Mouse (Mus musculus) adipocyte (in vitro differentiated cells): ENCODE data around the gene Nudt22.

Source experiments
- DNase-seq: peaks from one replicate; pipeline ENCODE4 v3.0.0-alpha.2; 2016; ENCODE audit warnings: low spot score

Gene Nudt22

GRCm38 (mm10) chr19:6977759-6978638, 17.9 kb downstream of the Nudt22 start:
- no peak for DNase-seq

- DNase-seq = peak; percentile 89
Observed at GRCm38 (mm10) chr19:6975537-6976521, 20.1 kb downstream of the Nudt22 start, which contains the start of gene Plcb3. TSS of gene Plcb3 (minus strand) at chr19:6976470.

- peak; percentile 90 for DNase-seq
Observed at GRCm38 (mm10) chr19:6974211-6975205, 21.4 kb downstream of the Nudt22 start, which contains the start of gene Ppp1r14b. TSS of gene Ppp1r14b (plus strand) at chr19:6974968.

- no peak for DNase-seq
Observed at GRCm38 (mm10) chr19:6973581-6974190, 22.2 kb downstream of the Nudt22 start.

DNA sequence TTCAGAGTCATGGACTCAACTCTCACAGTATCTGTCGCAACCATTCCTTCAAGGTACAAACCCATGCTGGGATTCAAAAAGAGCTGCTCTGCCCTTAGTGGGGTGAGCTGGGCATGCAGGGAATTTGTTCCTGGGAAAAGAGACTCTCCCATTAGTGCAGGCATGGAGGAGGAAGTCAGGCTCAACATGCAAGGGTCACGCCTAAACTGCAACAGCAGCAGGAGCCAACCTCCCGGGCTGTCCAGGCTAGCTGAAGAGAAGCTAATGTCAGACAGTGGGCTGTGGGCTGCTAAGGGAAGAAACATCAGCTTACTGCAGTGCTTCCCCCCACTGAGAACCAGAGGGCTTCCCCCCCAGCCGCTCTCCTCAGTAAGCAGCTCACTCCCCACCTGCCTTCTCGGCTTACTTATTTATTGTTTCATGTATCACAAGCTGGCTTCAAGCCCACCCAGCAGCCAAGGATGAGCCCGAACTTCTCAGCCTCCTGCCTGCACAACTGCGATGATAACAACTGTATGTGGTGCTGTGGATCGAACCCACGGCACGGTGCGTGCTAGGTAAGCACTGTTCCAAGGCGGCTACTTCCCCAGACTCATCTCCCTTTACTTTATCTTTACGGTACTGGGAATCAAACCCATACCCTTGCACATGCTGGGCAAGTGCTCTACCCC, 23.5 kb downstream of the Nudt22 start:
- no peak for DNase-seq

DNA sequence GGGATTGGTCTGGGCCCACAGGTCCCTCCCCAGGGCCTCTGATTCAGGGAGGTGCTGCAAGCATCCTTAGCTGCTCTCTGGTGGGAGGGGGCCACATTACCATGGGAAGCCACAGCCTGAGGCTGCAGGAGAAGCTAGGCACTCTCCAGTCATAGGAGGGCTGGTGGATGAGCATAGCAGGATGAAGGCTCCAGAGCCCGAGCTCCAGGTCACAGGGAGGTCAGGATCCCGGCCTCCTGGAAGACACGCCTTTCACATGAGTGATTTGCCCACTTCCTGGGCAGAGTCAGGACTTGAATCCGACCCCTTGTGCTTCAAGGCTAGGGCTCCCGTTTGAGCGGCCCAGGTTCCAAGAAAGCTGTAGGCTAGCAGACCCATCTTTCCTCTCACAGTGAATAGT, 24.3 kb downstream of the Nudt22 start:
- DNase-seq = no peak

DNA sequence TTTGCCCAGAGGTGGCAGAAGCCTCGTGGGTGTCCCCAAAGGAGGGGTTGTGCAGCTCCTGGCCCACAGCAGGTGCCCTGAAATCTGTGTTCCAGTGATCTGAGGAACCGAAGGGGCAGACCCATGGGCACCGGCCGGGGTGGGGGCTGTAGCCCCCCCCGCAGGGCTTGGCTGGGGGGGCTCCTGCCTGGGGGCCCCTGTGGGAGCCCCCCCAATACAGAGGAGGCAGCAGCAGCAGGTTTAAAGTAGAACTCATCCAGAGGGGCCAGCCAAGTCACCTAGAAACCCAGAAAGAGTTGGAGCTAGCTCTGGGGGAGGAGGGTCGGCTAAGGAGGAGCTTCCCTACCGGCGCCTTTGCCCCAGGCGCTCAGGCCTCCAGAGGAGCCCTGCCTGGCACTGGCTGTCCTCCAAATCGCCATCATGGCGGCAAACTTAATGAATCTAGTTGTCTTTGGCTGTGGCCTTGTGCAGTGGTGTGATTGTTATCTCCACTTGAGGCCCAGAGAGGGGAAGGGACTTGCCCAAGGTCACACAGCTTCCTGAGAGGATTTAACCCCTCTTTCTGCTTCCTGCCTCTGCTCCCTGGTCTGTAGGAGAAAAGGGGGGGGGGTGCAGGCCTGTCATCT, 25.3 kb downstream of the Nudt22 start:
- no peak for DNase-seq

DNA sequence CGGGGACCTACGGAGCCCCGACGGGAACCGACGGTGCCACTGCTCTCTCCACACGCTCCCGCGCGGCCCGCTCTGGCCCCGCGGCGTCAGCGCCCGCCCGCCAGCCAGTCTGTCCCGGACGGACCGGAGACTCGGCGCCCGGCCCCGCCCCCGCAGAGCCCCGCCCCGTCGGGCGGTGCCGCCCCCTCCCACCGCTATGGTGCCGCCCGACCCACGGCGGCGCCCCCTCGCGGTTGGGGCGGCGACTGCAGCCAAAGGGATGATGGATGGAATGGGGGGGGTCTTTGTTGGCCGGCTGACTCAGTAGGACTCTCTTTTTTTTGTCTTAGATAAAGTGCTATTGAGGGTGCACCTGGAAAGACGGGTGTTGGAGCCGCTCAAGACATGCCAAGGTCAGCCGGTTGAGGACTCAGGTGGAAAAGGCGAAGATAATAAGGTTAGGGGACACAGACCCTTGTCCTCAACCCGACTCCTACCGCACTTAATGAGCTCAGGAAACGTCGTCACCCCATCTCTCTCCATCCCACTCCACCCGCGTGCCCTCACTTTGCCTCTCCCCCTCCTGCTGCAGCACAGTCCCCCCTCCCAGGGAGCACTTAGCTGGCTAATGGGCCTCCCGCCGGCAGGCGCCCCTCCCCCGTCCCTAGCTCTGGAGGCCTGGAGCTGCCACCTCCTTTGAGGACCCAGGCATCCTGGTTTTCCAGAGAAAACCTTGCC, 26.1 kb downstream of the Nudt22 start:
- peak; percentile 81 for DNase-seq

DNA sequence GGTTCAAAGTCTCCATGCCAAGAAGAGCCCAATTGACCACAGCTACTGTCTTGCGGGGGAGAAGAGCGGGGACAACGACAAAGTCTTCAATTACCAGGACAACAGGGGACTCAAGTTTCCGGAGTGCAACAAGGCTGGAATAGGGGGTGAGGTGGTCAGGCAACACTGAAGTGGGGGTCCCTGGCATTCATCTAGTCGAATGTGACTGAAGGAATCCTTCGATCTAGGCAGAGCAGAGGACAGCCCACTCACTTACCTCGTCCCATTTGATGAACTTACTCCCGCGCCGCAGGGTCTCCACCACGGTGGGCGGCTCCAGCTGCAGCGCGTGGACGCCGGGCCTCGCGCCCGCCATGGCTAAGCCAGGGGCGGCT, 26.6 kb downstream of the Nudt22 start:
- peak; percentile 43 for DNase-seq

- DNase-seq = peak; percentile 72
Observed at GRCm38 (mm10) chr19:6968491-6969271, 27.2 kb downstream of the Nudt22 start.

GRCm38 (mm10) chr19:6956461-6956860, 39.5 kb downstream of the Nudt22 start:
- no peak for DNase-seq

- no peak for DNase-seq
Observed at GRCm38 (mm10) chr19:6955424-6955823, 40.5 kb downstream of the Nudt22 start.

DNA sequence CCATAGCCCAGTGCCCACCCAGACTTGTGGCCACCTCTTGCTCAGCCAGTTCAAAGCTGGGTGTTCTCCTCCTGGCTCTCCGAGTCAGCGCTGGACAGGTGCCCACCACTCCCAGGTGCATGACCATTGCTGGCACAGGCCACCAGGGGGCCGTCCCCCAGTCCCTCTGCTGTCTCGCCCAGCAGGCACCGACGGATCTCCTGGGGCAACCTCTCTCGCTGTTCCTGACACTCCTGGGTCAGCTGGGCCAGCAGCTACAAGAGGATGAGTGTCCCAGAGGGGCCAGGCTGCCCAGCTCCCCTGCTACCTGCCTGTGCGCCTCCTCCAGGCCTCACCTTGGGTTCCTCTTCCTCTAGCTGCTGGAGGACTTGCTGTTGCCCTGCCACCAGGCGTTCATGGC, 41.9 kb downstream of the Nudt22 start:
- no peak for DNase-seq

- no peak for DNase-seq
Observed at GRCm38 (mm10) chr19:6952712-6953037, 43.2 kb downstream of the Nudt22 start.

- peak; percentile 97 for DNase-seq
Observed at GRCm38 (mm10) chr19:6951994-6952711, 43.8 kb downstream of the Nudt22 start.

- DNase-seq = peak; percentile 98
Observed at GRCm38 (mm10) chr19:6951381-6951968, 44.4 kb downstream of the Nudt22 start.

GRCm38 (mm10) chr19:6950613-6951153, 45.2 kb downstream of the Nudt22 start:
- peak; percentile 75 for DNase-seq
